Mouse (Mus musculus) limb, embryonic 11.5 days (tissue): ENCODE measurements around the gene Praf2. TPM values are rescaled to one million over a fixed set of nuclear protein-coding genes. Genes with fewer than 3 reads are reported as not detected.

Experiments used
- ATAC-seq: fragments of 200-750 bp; cut with Nextera tagmentation; 2 replicates; pipeline ENCODE4 v1.8.0; 2017; ENCODE audit warnings: low read depth; ENCODE audit not compliant: insufficient number of reproducible peaks, low FRiP score, low TSS enrichment
- DNase-seq: peaks from one replicate; pipeline ENCODE4 v3.0.0-alpha.2; 2015; ENCODE audit warnings: low spot score
- H3K27ac ChIP-seq: fragments of 300-500 bp; sonication (generic); replicated peaks from 2 replicates; pipeline ENCODE4 v1.5.1; 2014; ENCODE audit warnings: low read depth, mild to moderate bottlenecking, low read length
- H3K27me3 ChIP-seq: fragments of 300-500 bp; sonication (generic); 2 replicates; pipeline ENCODE4 v1.6.1; 2014; ENCODE audit warnings: mild to moderate bottlenecking, low read length, mixed read lengths; ENCODE audit not compliant: control insufficient read depth, insufficient read depth
- H3K36me3 ChIP-seq: fragments of 300-500 bp; sonication (generic); 2 replicates; pipeline ENCODE4 v1.6.1; 2014; ENCODE audit warnings: mild to moderate bottlenecking, low read length, moderate library complexity, mixed read lengths; ENCODE audit not compliant: control insufficient read depth, insufficient read depth
- H3K4me1 ChIP-seq: fragments of 300-500 bp; sonication (generic); 2 replicates; pipeline ENCODE4 v1.6.1; 2014; ENCODE audit warnings: low read length, mixed read lengths; ENCODE audit not compliant: control insufficient read depth, insufficient read depth
- H3K4me2 ChIP-seq: fragments of 300-500 bp; sonication (generic); 2 replicates; pipeline ENCODE4 v1.6.1; 2014; ENCODE audit warnings: low read depth, mild to moderate bottlenecking, moderate library complexity; ENCODE audit not compliant: severe bottlenecking
- H3K4me3 ChIP-seq: fragments of 300-500 bp; sonication (generic); 2 replicates; pipeline ENCODE4 v1.5.1; 2014; ENCODE audit warnings: low read depth, low read length
- H3K9ac ChIP-seq: fragments of 300-500 bp; sonication (generic); 2 replicates; pipeline ENCODE4 v1.6.1; 2014; ENCODE audit warnings: mild to moderate bottlenecking, low read length
- H3K9me3 ChIP-seq: fragments of 300-500 bp; sonication (generic); 2 replicates; pipeline ENCODE4 v1.6.1; 2016; ENCODE audit warnings: low read length; ENCODE audit not compliant: control insufficient read depth
- WGBS: fragments of 180-500 bp; shearing (Covaris S2); extraction: QIAGEN DNeasy Blood & Tissue Kit; methylation state at CpG from one replicate; pipeline ENCODE4 v1.1.7; 2014; 5-methylcytosine and 5-hydroxymethylcytosine counted together
- polyA plus RNA-seq: library from polyadenylated mRNA; unstranded; fragments of >200 nt; fragmentation: Nextera tagmentation; extraction: Ambion mirVana; gene quantifications from 2 replicates; pipeline ENCODE4 v1.2.1, GENCODE M21; 2014

The Praf2 gene
- polyA plus RNA-seq, 1 experiment from 2014 or later, result 99.5 TPM

DNA sequence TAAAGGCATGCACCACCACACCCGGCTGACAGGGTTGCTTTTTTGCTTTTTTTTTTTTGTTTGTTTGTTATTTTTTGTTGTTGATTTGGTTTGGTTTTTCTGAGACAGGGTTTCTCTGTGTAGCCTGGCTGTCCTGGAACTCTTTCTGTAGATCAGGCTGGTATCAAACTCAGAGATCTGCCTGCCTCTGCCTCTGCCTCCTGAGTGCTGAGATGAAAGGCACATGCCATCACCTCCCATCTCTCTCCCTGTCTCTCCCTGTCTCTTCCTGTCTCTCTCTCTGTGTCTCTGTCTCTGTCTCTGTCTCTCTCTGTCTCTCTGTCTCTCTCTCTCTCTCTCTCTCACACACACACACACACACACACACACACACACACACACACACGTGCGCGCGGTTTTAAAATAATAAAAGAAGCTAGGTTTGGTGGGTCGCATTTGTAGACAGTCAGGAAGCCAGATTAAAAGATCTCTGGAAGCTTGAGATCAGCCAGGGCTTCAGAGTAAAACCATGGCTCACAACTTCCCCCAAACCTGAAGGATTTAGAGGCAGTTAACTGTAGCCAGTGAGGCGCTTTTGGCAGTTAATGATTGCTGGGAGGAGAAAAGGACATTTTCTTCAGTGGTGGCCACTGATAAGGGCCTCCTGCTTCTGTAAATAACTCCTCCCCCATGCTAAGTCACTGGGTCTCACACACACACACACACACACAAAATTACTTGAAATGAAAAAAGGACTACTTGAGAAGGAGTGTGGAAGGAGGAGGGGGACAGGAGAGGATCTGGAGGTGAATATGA is 50.4 kb downstream of the Praf2 start:
- H3K27ac ChIP-seq, result no peak overlapping the region
- H3K9me3 ChIP-seq, result no peaks in the 10 kb centered on the region
- no peaks in the 10 kb centered on the region for H3K36me3 ChIP-seq
- DNase-seq (no peak), ATAC-seq (no peak)
- H3K27me3 ChIP-seq, result no peaks in the 10 kb centered on the region
- H3K9ac ChIP-seq, result no peak overlapping the region
- H3K4me1 ChIP-seq, result no peaks in the 10 kb centered on the region
- H3K4me2 ChIP-seq, result no peak overlapping the region
- WGBS, result 74% methylated on average over 7 of the region's 7 CpGs
- H3K4me3 ChIP-seq, result no peak overlapping the region

- no peak for ATAC-seq
Measured at GRCm38 (mm10) chrX:7779294-7779693, 51.1 kb downstream of the Praf2 start.

More at GRCm38 (mm10) chrX:7779294-7779693, 51.1 kb downstream of the Praf2 start:
- 24% methylated on average over 3 of the region's 3 CpGs for WGBS
- H3K4me1 ChIP-seq, result no peaks in the 10 kb centered on the region
- DNase-seq, result no peak
- H3K9ac ChIP-seq, result no peak overlapping the region
- no peaks in the 10 kb centered on the region for H3K36me3 ChIP-seq
- H3K27me3 ChIP-seq, result no peaks in the 10 kb centered on the region
- H3K9me3 ChIP-seq, result no peaks in the 10 kb centered on the region
- no peak overlapping the region for H3K4me2 ChIP-seq
- no peak overlapping the region for H3K27ac ChIP-seq
- H3K4me3 ChIP-seq, result no peak overlapping the region

Other genes with a start within 250 kb of the Praf2 start
- 0.05 and 0.06 TPM in 2 replicates for gene Foxp3, start 154.8 kb upstream of the Praf2 start, polyA plus RNA-seq
- gene Ppp1r3f, start 154.2 kb upstream of the Praf2 start, polyA plus RNA-seq, result 0.88 and 1.6 TPM in 2 replicates
- 29.8 and 31.2 TPM in 2 replicates for gene Ccdc22, start 122.9 kb upstream of the Praf2 start, polyA plus RNA-seq
- gene Cacna1f, start 121.4 kb upstream of the Praf2 start, polyA plus RNA-seq, result not detected in 2 replicates
- 0.56 and 0.61 TPM in 2 replicates for gene Syp, start 90.0 kb upstream of the Praf2 start, polyA plus RNA-seq
- 5.6 and 6.7 TPM in 2 replicates for gene Prickle3, start 71.2 kb upstream of the Praf2 start, polyA plus RNA-seq
- gene Plp2, start 57.0 kb upstream of the Praf2 start, polyA plus RNA-seq, result 78.1 and 81.0 TPM in 2 replicates
- 0.21 TPM in 1 of 2 replicates, not detected in the other for gene Magix, start 47.2 kb upstream of the Praf2 start, polyA plus RNA-seq
- 40.9 and 43.4 TPM in 2 replicates for gene Gpkow, start 31.3 kb upstream of the Praf2 start, polyA plus RNA-seq
- gene Wdr45, start 14.1 kb upstream of the Praf2 start, polyA plus RNA-seq, result 16.7 and 20.6 TPM in 2 replicates
- not detected in 2 replicates for gene Gm45208, start 6.2 kb upstream of the Praf2 start, polyA plus RNA-seq
- 21.4 and 22.8 TPM in 2 replicates for gene Ccdc120, start 22.5 kb downstream of the Praf2 start, polyA plus RNA-seq
- 17.7 and 20.6 TPM in 2 replicates for gene Tfe3, start 34.1 kb downstream of the Praf2 start, polyA plus RNA-seq
- 34.4 and 41.7 TPM in 2 replicates for gene Gripap1, start 61.3 kb downstream of the Praf2 start, polyA plus RNA-seq
- gene Kcnd1, start 93.8 kb downstream of the Praf2 start, polyA plus RNA-seq, result 0.97 and 1.5 TPM in 2 replicates
- gene Otud5, start 112.9 kb downstream of the Praf2 start, polyA plus RNA-seq, result 34.5 and 34.7 TPM in 2 replicates
- 5.2 and 5.4 TPM in 2 replicates for gene Pim2, start 149.8 kb downstream of the Praf2 start, polyA plus RNA-seq
- 9.4 and 11.4 TPM in 2 replicates for gene Slc35a2, start 155.6 kb downstream of the Praf2 start, polyA plus RNA-seq
- 137 and 151 TPM in 2 replicates for gene Pqbp1, start 170.8 kb downstream of the Praf2 start, polyA plus RNA-seq
- 185 and 195 TPM in 2 replicates for gene Timm17b, start 170.9 kb downstream of the Praf2 start, polyA plus RNA-seq
- gene Gm10491, start 179.4 kb downstream of the Praf2 start, polyA plus RNA-seq, result not detected in 2 replicates
- not detected in 2 replicates for gene Gm10490, start 181.1 kb downstream of the Praf2 start, polyA plus RNA-seq
- gene Pcsk1n, start 191.4 kb downstream of the Praf2 start, polyA plus RNA-seq, result 0.20 and 0.25 TPM in 2 replicates
- not detected in 2 replicates for gene Eras, start 200.2 kb downstream of the Praf2 start, polyA plus RNA-seq
- gene Hdac6, start 219.4 kb downstream of the Praf2 start, polyA plus RNA-seq, result 42.7 and 43.6 TPM in 2 replicates
- 2.7 and 3.4 TPM in 2 replicates for gene Gata1, start 249.6 kb downstream of the Praf2 start, polyA plus RNA-seq